Mouse (Mus musculus): Measurements from ENCODE around the gene Cdc42bpg. TPM values are rescaled to one million over a fixed set of nuclear protein-coding genes. Genes with fewer than 3 reads are reported as not detected.
"Not testable (repeated sequence)": the region's sequence is repeated elsewhere in the genome, so short reads cannot be mapped to it uniquely, and the experiment has no call there.

The Cdc42bpg gene
- total RNA-seq, 2 experiments from 2014 or later: 6.0 to 6.4 TPM

GRCm38 (mm10) chr19:6305517-6306115 lies 640 bp upstream of the Cdc42bpg start:
- intact Hi-C loops (cut with DNase I): loop anchor here (2.0 kb wide), 2 partner anchors 25 to 29 kb away; partner anchors contain the start of gene Ehd1
- Histone ChIP-seq H3K27ac (peak overlapping the region; percentile 92), H3K4me3 (peak overlapping the region; percentile 90)
- no peak for TF ChIP-seq CTCF (IDR thresholded peaks at IDR 0.05)
- DNase-seq: no peak

- intact Hi-C loops (cut with DNase I): loop anchor here (2.0 kb wide), 1 partner anchor 24 kb away; no protein-coding TSS in a partner anchor
- H3K4me3 ChIP-seq: peak overlapping the region; percentile 90
- DNase-seq: peak; percentile 86
These were observed 330 bp downstream of the Cdc42bpg start for GRCm38 (mm10) chr19:6306586-6306985.

GRCm38 (mm10) chr19:6307733-6308531 lies 1.7 kb downstream of the Cdc42bpg start:
- intact Hi-C loops (cut with DNase I): loop anchor here (2.0 kb wide), 1 partner anchor 23 kb away; no protein-coding TSS in a partner anchor
- Histone ChIP-seq H3K27ac (no peak overlapping the region), H3K4me3 (no peak overlapping the region)
- DNase-seq: no peak
- no peak for TF ChIP-seq CTCF (IDR thresholded peaks at IDR 0.05)

More at GRCm38 (mm10) chr19:6306586-6306985, 330 bp downstream of the Cdc42bpg start:
- peak; percentile 83 for TF ChIP-seq CTCF (IDR thresholded peaks at IDR 0.05)
- peak overlapping the region; percentile 92 for H3K27ac ChIP-seq

- no peak for TF ChIP-seq CTCF (IDR thresholded peaks at IDR 0.05)
- Histone ChIP-seq H3K27ac (no peak overlapping the region), H3K4me3 (no peak overlapping the region)
- intact Hi-C loops (cut with DNase I): no loop called here
- DNase-seq: no peak
These were observed 3.9 kb downstream of the Cdc42bpg start for GRCm38 (mm10) chr19:6310181-6310580.

GRCm38 (mm10) chr19:6311783-6312182 lies 5.5 kb downstream of the Cdc42bpg start:
- intact Hi-C loops (cut with DNase I); H3K27ac ChIP-seq; H3K4me3 ChIP-seq; DNase-seq: not testable (repeated sequence)

- no peak overlapping the region for H3K4me3 ChIP-seq
- intact Hi-C loops (cut with DNase I): no loop called here
- no peak for DNase-seq
- no peak overlapping the region for H3K27ac ChIP-seq
- no peak for TF ChIP-seq CTCF (IDR thresholded peaks at IDR 0.05)
These were observed 7.5 kb downstream of the Cdc42bpg start for GRCm38 (mm10) chr19:6313796-6314195.

- TF ChIP-seq CTCF (IDR thresholded peaks at IDR 0.05): no peak
These were observed 8.3 kb downstream of the Cdc42bpg start for GRCm38 (mm10) chr19:6314513-6314912.

GRCm38 (mm10) chr19:6315573-6315972 lies 9.3 kb downstream of the Cdc42bpg start:
- intact Hi-C loops (cut with DNase I): no loop called here
- TF ChIP-seq CTCF (IDR thresholded peaks at IDR 0.05): no peak
- no peak for DNase-seq
- Histone ChIP-seq H3K4me3 (no peak overlapping the region), H3K27ac (no peak overlapping the region)

More at GRCm38 (mm10) chr19:6314513-6314912, 8.3 kb downstream of the Cdc42bpg start:
- Histone ChIP-seq H3K4me3 (no peak overlapping the region), H3K27ac (no peak overlapping the region)
- intact Hi-C loops (cut with DNase I): no loop called here
- no peak for DNase-seq

- no peak overlapping the region for H3K4me3 ChIP-seq
- DNase-seq: no peak
- H3K27ac ChIP-seq: no peak overlapping the region
- intact Hi-C loops (cut with DNase I): no loop called here
- no peak for TF ChIP-seq CTCF (IDR thresholded peaks at IDR 0.05)
These were observed 11.9 kb downstream of the Cdc42bpg start for GRCm38 (mm10) chr19:6318145-6318544.

GRCm38 (mm10) chr19:6321358-6321757 lies 15.1 kb downstream of the Cdc42bpg start:
- DNase-seq: no peak
- no peak for TF ChIP-seq CTCF (IDR thresholded peaks at IDR 0.05)
- no peak overlapping the region for H3K4me3 ChIP-seq
- H3K27ac ChIP-seq: peak overlapping the region; percentile 35; the same call in 1 of the 2 replicates
- intact Hi-C loops (cut with DNase I): no loop called here

GRCm38 (mm10) chr19:6321786-6322621 lies 15.7 kb downstream of the Cdc42bpg start:
- intact Hi-C loops (cut with DNase I): no loop called here
- H3K27ac ChIP-seq: peak overlapping the region; percentile 35; the same call in 1 of the 2 replicates
- TF ChIP-seq CTCF (IDR thresholded peaks at IDR 0.05): no peak
- DNase-seq: peak; percentile 62
- H3K4me3 ChIP-seq: peak overlapping the region; percentile 43

- no peak for TF ChIP-seq CTCF (IDR thresholded peaks at IDR 0.05)
- DNase-seq: no peak
- Histone ChIP-seq H3K27ac (no peak overlapping the region), H3K4me3 (no peak overlapping the region)
- intact Hi-C loops (cut with DNase I): no loop called here
These were observed 18.5 kb downstream of the Cdc42bpg start for GRCm38 (mm10) chr19:6324751-6325150.
